Mouse (Mus musculus): Measurements from ENCODE around the gene Smarcd3.
"Not testable (repeated sequence)": the region's sequence is repeated elsewhere in the genome, so short reads cannot be mapped to it uniquely, and the experiment has no call there.

Smarcd3 gene

DNA sequence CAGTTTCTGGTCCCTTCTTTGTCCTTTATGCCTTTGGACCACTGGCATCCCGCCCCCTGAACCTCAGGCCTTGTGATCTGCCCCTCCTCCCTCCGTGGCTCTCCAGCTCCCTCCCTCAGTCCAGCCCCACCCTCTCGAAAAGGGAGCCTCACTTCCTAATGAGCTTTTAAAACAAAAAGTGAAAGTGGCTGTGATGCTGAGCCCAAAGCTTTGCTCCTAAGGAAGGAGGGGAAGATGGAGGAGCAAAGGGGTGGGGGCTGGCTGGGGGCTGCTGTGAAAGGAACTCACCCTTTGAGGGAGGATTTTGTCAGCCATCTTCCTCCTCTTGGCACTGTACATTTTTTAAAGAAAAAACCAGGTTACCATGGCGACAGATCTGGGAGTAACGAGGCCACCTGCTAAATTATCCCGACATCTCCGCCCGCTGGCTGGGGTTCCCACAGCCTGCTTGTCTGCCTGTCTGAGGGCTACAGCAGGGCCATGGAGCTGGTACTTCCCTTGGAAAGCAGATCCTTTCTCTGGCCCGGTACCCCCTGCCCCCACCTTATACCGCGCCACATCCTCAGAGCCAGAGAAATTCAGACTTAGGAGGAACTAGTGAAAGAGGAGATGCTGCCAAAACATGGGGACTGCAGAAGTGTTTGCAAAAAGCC is 27.6 kb downstream of the Smarcd3 start:
- DNase-seq (ENCODE audit: low spot score), result peak; percentile 80

DNA sequence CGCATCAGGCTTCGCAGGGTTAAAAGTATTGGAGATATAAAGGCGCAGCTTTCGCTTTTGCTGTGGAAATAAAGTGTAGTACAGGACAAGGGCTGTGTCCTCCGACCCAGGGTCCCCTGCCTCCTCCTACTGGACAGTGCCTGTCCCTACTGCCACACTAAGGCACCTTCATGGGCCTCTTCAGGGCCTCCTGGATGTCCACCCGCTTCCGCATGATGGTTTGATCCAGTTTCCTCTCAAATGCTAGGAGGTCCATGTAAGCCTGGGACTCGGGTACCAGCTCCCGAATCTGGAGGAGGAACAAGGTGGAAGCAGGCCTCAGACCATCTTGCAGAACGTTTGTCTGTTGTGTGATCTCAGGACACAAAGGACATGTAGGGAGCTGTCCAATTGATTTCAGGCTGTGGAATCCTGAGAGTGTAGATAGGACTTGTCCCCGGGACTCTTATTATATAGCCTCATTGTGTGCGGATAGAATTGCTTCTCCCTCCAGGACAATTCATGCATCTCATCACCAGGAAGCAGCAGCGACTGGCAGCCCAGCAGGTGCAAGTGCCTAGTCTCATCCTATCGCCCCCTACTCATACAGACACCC is 28.3 kb downstream of the Smarcd3 start:
- peak; percentile 36 for DNase-seq (ENCODE audit: low spot score)

DNA sequence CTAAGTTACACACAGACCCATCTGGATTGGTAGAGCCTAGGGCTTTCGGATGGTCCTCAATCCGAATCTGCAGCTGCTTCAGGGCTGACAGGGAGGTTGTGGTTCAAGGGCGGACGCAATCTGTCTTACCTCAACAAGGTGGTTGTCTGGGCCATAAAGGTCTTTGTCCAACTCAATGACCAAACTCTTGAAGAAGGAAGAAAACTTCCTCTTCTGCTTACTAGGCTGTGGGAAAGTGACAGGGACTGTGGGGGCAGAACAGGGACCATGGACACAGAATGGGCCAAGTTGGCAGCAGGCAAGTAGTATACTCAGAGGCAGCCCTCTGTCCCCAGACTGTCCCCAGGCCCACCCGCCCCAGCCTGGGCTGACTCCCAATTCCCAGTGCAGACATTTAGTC is 28.9 kb downstream of the Smarcd3 start:
- DNase-seq (ENCODE audit: low spot score), result no peak

GRCm38 (mm10) chr5:24594346-24594745 is 29.9 kb downstream of the Smarcd3 start:
- DNase-seq (ENCODE audit: low spot score), result no peak

GRCm38 (mm10) chr5:24593928-24594327 is 30.3 kb downstream of the Smarcd3 start:
- no peak for DNase-seq (ENCODE audit: low spot score)

DNA sequence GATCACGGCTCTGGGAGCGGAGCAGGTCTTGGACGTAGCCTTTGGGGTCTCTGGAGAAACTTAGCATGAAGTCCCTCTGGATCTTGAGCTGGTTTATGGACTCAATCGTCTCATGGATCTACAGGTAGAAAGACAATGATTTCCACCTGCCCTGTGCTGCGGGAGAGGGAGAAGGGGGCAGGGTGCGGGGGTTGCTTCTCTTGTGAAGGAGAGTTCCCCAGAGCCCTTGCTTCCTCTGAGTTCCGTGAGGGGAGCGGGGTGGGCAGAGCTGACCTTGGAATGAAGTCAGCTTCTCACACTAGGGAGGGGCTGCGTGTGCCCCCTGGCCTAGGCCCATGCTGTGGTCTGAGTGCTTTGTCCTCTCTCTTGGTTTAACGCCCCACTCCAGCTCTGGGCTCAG is 31.0 kb downstream of the Smarcd3 start:
- DNase-seq (ENCODE audit: low spot score), result no peak

- no peak for DNase-seq (ENCODE audit: low spot score)
Observed at GRCm38 (mm10) chr5:24592471-24593160, 31.6 kb downstream of the Smarcd3 start.

DNA sequence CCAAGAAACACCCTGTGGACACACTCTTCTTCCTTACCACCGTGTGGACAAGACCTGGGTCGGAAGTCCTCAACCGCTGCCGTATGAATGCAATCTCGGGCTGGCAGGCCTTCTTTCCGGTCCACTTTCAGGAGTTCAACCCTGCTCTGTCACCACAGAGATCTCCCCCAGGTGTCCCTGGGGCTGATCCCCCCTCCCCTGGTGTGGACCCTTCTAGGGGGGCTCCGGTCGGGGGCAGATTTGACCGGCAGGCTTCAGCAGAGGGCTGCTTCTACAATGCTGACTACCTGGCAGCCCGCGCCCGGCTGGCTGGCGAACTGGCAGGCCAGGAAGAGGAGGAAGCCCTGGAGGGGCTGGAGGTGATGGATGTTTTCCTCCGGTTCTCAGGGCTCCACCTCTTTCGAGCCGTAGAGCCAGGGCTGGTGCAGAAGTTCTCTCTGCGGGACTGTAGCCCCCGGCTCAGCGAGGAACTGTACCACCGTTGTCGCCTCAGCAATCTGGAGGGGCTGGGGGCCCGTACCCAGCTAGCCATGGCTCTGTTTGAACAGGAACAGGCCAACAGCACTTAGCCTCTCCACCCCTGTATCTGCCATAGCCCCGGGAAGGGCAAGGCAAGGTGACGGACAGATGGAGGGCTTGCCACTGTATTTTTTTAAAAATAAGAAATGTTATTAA is 32.3 kb downstream of the Smarcd3 start:
- DNase-seq (ENCODE audit: low spot score), result no peak

GRCm38 (mm10) chr5:24591268-24591721 is 32.9 kb downstream of the Smarcd3 start:
- DNase-seq (ENCODE audit: low spot score), result no peak

- DNase-seq (ENCODE audit: low spot score), result no peak
Observed at GRCm38 (mm10) chr5:24589511-24590500, 34.4 kb downstream of the Smarcd3 start.

DNA sequence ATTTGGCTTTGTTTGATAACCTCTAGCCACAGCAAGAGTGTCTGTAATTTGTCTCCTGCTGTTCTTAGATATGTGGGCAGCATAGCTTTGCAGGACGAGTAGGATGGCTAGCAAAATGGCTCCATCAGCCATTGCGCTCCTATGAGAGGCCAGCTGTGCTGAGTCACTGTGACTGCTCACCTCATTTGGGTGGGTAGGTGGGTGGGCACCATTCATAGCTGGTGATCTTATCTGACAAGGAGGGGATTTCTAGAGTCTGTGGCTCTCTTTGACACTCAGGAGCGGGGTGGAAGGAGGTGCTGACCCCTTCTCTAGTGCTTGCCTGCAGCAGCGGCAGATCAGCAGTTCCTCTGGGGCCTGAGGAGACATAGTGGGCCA is 37.0 kb downstream of the Smarcd3 start:
- peak; percentile 60 for DNase-seq (ENCODE audit: low spot score)

GRCm38 (mm10) chr5:24586547-24587199 is 37.5 kb downstream of the Smarcd3 start, which contains the start of gene Chpf2:
TSS of gene Chpf2 (plus strand) at chr5:24586741.
- peak; percentile 86 for DNase-seq (ENCODE audit: low spot score)

DNA sequence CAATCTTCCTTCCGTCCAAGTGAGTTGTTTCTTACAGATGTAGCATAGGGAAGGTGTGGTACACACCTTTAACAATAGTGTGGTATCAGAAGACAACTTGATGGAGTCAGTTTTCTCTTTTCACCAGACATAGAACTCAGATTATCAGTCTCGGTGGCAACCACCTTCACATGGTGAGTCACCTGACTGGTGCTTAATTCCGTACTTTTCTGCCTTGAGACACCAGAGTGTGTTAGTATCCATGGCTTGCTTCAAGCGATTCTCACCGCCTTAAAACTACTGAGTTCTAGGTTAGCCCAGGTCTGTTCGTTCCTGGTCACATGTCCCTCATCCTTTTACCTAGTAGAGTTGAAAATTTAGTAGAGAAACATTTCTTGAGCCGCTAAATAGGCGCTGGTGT is 38.1 kb downstream of the Smarcd3 start:
- DNase-seq (ENCODE audit: low spot score), result no peak

DNA sequence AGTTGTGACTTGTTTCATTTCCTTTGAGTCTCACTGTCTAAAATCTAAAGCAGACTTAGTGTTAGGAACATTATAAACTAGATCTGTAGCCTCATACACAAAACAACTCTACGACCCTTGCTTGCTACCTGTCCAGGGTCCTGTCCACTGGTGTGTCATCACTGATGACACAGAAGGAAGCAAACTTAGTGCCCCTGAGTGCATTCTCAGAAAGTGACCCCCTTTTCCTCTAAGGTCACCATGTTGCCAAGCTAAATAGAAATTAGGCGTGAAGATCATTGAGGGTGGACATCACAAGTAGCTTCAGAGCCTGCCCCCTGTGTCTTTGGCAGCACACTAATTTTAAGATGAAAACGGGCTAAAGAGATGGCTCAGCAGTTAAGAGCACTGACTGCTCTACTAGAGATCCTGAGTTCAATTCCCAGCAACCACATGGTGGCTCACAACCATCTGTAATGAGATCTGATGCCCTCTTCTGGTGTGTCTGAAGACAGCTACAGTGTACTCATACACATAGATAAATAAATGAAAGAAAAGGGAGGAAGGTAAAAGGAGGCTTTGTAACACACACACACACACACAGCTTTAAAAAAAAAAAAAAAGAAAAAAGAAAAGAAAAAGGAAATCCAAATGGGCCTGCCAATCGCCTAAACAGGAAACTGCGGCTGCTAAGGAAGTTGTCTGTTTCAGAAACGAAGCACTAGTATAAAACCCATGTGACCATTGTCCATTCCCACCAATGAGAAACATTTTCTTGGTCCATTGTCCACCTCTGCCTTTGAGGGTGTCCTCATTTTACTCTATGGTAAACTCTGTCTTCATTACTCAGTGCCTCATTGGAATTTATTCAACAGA is 45.9 kb downstream of the Smarcd3 start:
- DNase-seq (ENCODE audit: low spot score), result no peak

DNA sequence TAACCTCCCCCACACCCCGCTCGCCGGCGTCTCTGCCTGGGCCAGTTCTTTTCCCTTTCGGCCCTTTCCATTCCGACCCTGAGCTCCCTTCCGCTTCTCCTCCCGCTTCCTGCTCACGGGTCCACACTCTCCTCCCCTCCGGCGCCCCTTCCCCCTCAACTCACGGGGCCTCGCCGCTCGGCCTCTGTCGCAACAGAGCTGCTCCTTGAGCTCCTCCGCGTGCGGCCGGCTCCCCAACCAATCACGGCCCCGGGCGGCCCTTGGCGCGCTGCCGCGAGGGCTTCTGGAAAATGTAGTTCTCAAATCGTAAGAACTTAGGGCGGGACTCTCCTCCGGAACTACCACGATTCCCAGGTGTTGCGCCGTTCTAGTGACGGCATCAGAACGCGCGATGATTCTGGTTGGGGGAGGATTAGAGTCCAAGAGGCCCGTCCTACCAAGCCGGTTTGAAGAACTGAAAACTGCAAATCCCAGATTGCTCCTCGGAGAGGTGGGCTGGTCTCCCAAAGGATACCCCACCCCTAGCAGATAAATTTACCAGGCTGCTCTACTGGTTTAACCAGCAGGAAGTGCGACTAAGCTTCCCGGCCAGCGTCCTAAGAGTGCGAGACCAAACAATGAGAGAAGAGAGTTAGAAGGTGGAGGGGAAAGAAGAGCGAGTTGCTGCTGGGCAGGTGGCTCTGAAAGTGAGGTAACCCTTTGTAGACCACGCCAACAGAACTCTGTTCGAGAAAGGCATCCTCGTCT is 46.9 kb downstream of the Smarcd3 start, which contains the start of gene Abcf2:
TSS of gene Abcf2 (minus strand) at position 285 of the 747 bp plus-strand sequence.
- peak; percentile 100 for DNase-seq (ENCODE audit: low spot score)

DNA sequence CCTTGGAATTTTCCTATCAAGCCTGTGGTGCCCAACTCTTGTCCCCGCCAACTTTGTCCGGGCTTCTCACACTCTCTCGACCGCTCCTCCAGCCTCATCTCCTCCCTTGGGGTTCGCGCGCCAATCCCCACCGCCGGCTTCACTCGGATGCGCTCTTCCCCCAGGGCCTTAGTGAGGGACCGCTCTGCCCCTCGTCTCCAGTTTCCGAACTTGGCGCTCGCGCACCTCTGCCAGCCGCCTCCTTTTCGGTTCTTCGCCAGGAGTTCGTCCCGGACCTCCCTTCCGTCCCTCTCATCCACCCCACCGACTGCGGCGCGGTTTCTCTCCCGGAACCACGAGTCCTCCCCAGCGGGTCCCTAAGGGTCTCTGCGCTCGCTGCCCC is 47.4 kb downstream of the Smarcd3 start:
- peak; percentile 46 for DNase-seq (ENCODE audit: low spot score)

GRCm38 (mm10) chr5:24575948-24576347 is 48.3 kb downstream of the Smarcd3 start:
- no peak for DNase-seq (ENCODE audit: low spot score)

GRCm38 (mm10) chr5:24556709-24557108 is 67.5 kb downstream of the Smarcd3 start, which contains the start of gene 4931409K22Rik:
TSS of gene 4931409K22Rik (minus strand) at chr5:24556809.
- no peak for DNase-seq (ENCODE audit: low spot score)

- not testable (repeated sequence) for DNase-seq (ENCODE audit: low spot score)
Observed at GRCm38 (mm10) chr5:24555335-24555734, 68.9 kb downstream of the Smarcd3 start.
